Mouse (Mus musculus) myocyte (in vitro differentiated cells): Measurements from ENCODE around the gene Atg4a. TPM values are rescaled to one million over a fixed set of nuclear protein-coding genes. Genes with fewer than 3 reads are reported as not detected.

Source experiments
- H3K27me3 ChIP-seq: one replicate; pipeline ENCODE4 v1.6.1; 2011; ENCODE audit not compliant: control insufficient read depth, insufficient read depth, insufficient read length
- H3K36me3 ChIP-seq: one replicate; pipeline ENCODE4 v1.6.1; 2011; ENCODE audit not compliant: control insufficient read depth, insufficient read depth
- H3K4me2 ChIP-seq: one replicate; pipeline ENCODE4 v1.6.1; 2011; ENCODE audit warnings: low read depth, control low read depth
- H3K4me3 ChIP-seq: one replicate; pipeline ENCODE4 v1.5.1; 2011; ENCODE audit warnings: mild to moderate bottlenecking, control low read depth, moderate library complexity
- H3K79me2 ChIP-seq: one replicate; pipeline ENCODE4 v1.6.1; 2011; ENCODE audit not compliant: control insufficient read depth, insufficient read depth
- H3ac ChIP-seq: one replicate; pipeline ENCODE4 v1.6.1; 2011; ENCODE audit not compliant: control insufficient read depth, insufficient read length
- CEBPB ChIP-seq: IDR thresholded peaks from 2 replicates; pipeline ENCODE4 v1.6.1; 2011; ENCODE audit warnings: mild to moderate bottlenecking, moderate library complexity; ENCODE audit not compliant: poor library complexity, insufficient read depth, severe bottlenecking
- E2F4 ChIP-seq: IDR thresholded peaks from one replicate; pipeline ENCODE4 v1.6.1; 2011; ENCODE audit warnings: mild to moderate bottlenecking, control low read depth, moderate library complexity; ENCODE audit not compliant: insufficient read depth
- MAX ChIP-seq: IDR thresholded peaks from one replicate; pipeline ENCODE4 v1.6.1; 2011; ENCODE audit warnings: low read depth, mild to moderate bottlenecking, control low read depth
- MYOD1 ChIP-seq, 3 experiments: IDR thresholded peaks; one replicate each; pipeline ENCODE4 v1.6.1; 2011; ENCODE audit warnings: control low read depth in 2 of 3, low read depth in 2 of 3, mild to moderate bottlenecking in 2 of 3, moderate library complexity in 1 of 3; ENCODE audit not compliant: insufficient read length in 2 of 3, control insufficient read depth in 1 of 3
- MYOG ChIP-seq, 3 experiments: IDR thresholded peaks; one replicate each; pipeline ENCODE4 v1.6.1; 2011; ENCODE audit warnings: control low read depth in 2 of 3, low read depth in 2 of 3, mild to moderate bottlenecking in 2 of 3; ENCODE audit not compliant: insufficient read length in 2 of 3, control insufficient read depth in 1 of 3, insufficient read depth in 1 of 3
- POLR2A ChIP-seq: IDR thresholded peaks from one replicate; pipeline ENCODE4 v1.6.1; 2011; ENCODE audit warnings: low read depth, mild to moderate bottlenecking, control low read depth, moderate library complexity; ENCODE audit not compliant: insufficient read length
- POLR2AphosphoS2 ChIP-seq: IDR thresholded peaks from one replicate; pipeline ENCODE4 v1.6.1; 2011; ENCODE audit warnings: low read depth, control low read depth; ENCODE audit not compliant: insufficient read length
- REST ChIP-seq: IDR thresholded peaks from one replicate; pipeline ENCODE4 v1.6.1; 2011; ENCODE audit warnings: mild to moderate bottlenecking, control low read depth, moderate library complexity; ENCODE audit not compliant: insufficient read depth, insufficient read length
- SRF ChIP-seq: IDR thresholded peaks from one replicate; pipeline ENCODE4 v1.6.1; 2011; ENCODE audit warnings: low read depth; ENCODE audit not compliant: control insufficient read depth, insufficient read length
- TCF12 ChIP-seq: IDR thresholded peaks from one replicate; pipeline ENCODE4 v1.6.1; 2011; ENCODE audit warnings: mild to moderate bottlenecking, control low read depth; ENCODE audit not compliant: poor library complexity, insufficient read depth, severe bottlenecking
- TCF3 ChIP-seq: IDR thresholded peaks from one replicate; pipeline ENCODE4 v1.6.1; 2011; ENCODE audit warnings: low read depth, control low read depth; ENCODE audit not compliant: insufficient read length
- USF1 ChIP-seq: IDR thresholded peaks from one replicate; pipeline ENCODE4 v1.6.1; 2011; ENCODE audit warnings: low read depth, mild to moderate bottlenecking, control low read depth, moderate library complexity
- polyA plus RNA-seq: library from polyadenylated mRNA; unstranded; fragments of >200 nt; fragmentation: generic; extraction: Trizol; gene quantifications from one replicate; pipeline ENCODE4 v1.2.1, GENCODE M21; 2012; ENCODE audit warnings: missing spikeins

Gene Atg4a
- polyA plus RNA-seq = 8.5 TPM

- Histone ChIP-seq H3K36me3 (peaks cover 4% of the 10 kb centered on the region), H3K4me2 (peak within 1 kb of the TSS; percentile 71), H3ac (no peak within 1 kb of the TSS), H3K4me3 (peak within 1 kb of the TSS; percentile 48), H3K79me2 (peaks cover 7% of the 10 kb centered on the region), H3K27me3 (no peaks in the 10 kb centered on the region)
- peak in 1 of 3 experiments; percentile 8 for TF ChIP-seq MYOD1 (IDR thresholded peaks at IDR 0.05; ENCODE audit: control insufficient read depth in 1 of 3, insufficient read length in 2 of 3, low read depth in 2 of 3)
- no peak for TF ChIP-seq TCF3
Observed at GRCm38 (mm10) chrX:140956272-140956940, at the start of gene Atg4a, which contains the start of gene Psmd10. Gene Atg4a (plus strand): TSS chrX:140956907. Gene Psmd10 (minus strand): TSS chrX:140956728.

GRCm38 (mm10) chrX:140907360-140907759 is 49.3 kb upstream of the Atg4a start, which contains the start of gene Vsig1:
Gene Vsig1 (plus strand): TSS chrX:140907608.
- TF ChIP-seq TCF3 = no peak
- no peak for TF ChIP-seq MYOG (IDR thresholded peaks at IDR 0.05; ENCODE audit: control insufficient read depth in 1 of 3, insufficient read depth in 1 of 3, insufficient read length in 2 of 3, low read depth in 2 of 3)
- no peak for TF ChIP-seq TCF12
- TF ChIP-seq POLR2A = no peak
- no peak for TF ChIP-seq E2F4
- no peak for TF ChIP-seq CEBPB
- TF ChIP-seq USF1 = no peak
- TF ChIP-seq REST = no peak
- no peak for TF ChIP-seq MYOD1 (IDR thresholded peaks at IDR 0.05; ENCODE audit: control insufficient read depth in 1 of 3, insufficient read length in 2 of 3, low read depth in 2 of 3)
- TF ChIP-seq SRF = no peak
- no peak for TF ChIP-seq MAX
- no peak for TF ChIP-seq POLR2AphosphoS2
- no peaks in the 10 kb centered on the region for H3K79me2 ChIP-seq
- no peak within 1 kb of the TSS for H3ac ChIP-seq
- H3K4me2 ChIP-seq = no peak within 1 kb of the TSS
- no peak within 1 kb of the TSS for H3K4me3 ChIP-seq
- no peaks in the 10 kb centered on the region for H3K27me3 ChIP-seq
- H3K36me3 ChIP-seq = no peaks in the 10 kb centered on the region

GRCm38 (mm10) chrX:140921321-140921720 is 35.4 kb upstream of the Atg4a start:
- Histone ChIP-seq H3K36me3 (no peaks in the 10 kb centered on the region), H3K4me3 (no peak overlapping the region), H3ac (no peak overlapping the region), H3K4me2 (no peak overlapping the region), H3K27me3 (no peaks in the 10 kb centered on the region), H3K79me2 (no peaks in the 10 kb centered on the region)
- TF ChIP-seq E2F4 = no peak
- no peak for TF ChIP-seq CEBPB
- TF ChIP-seq POLR2AphosphoS2 = no peak
- TF ChIP-seq REST = no peak
- TF ChIP-seq POLR2A = no peak
- TF ChIP-seq MAX = no peak
- no peak for TF ChIP-seq MYOD1 (IDR thresholded peaks at IDR 0.05; ENCODE audit: control insufficient read depth in 1 of 3, insufficient read length in 2 of 3, low read depth in 2 of 3)

- H3K4me2 ChIP-seq = no peak overlapping the region
- H3K4me3 ChIP-seq = no peak overlapping the region
- no peak overlapping the region for H3ac ChIP-seq
- no peaks in the 10 kb centered on the region for H3K79me2 ChIP-seq
- no peak for TF ChIP-seq CEBPB
- TF ChIP-seq MYOD1 (IDR thresholded peaks at IDR 0.05; ENCODE audit: control insufficient read depth in 1 of 3, insufficient read length in 2 of 3, low read depth in 2 of 3) = no peak
- TF ChIP-seq TCF12 = no peak
- TF ChIP-seq USF1 = no peak
- no peak for TF ChIP-seq POLR2A
- TF ChIP-seq SRF = no peak
- H3K27me3 ChIP-seq = no peaks in the 10 kb centered on the region
- no peaks in the 10 kb centered on the region for H3K36me3 ChIP-seq
Observed at GRCm38 (mm10) chrX:140932066-140932465, 24.6 kb upstream of the Atg4a start.

- Histone ChIP-seq H3ac (no peak overlapping the region), H3K4me2 (no peak overlapping the region), H3K36me3 (no peaks in the 10 kb centered on the region), H3K27me3 (no peaks in the 10 kb centered on the region), H3K79me2 (no peaks in the 10 kb centered on the region), H3K4me3 (no peak overlapping the region)
- TF ChIP-seq USF1 (no peak), MYOG (IDR thresholded peaks at IDR 0.05; ENCODE audit: control insufficient read depth in 1 of 3, insufficient read depth in 1 of 3, insufficient read length in 2 of 3, low read depth in 2 of 3) (no peak), MAX (no peak), CEBPB (no peak), SRF (no peak), TCF3 (no peak), REST (no peak), POLR2AphosphoS2 (no peak), POLR2A (no peak), MYOD1 (IDR thresholded peaks at IDR 0.05; ENCODE audit: control insufficient read depth in 1 of 3, insufficient read length in 2 of 3, low read depth in 2 of 3) (no peak), TCF12 (no peak), E2F4 (no peak)
Observed at GRCm38 (mm10) chrX:140933263-140933662, 23.4 kb upstream of the Atg4a start.
